Comparison of ENCODE assay signal across 21 mouse cellular contexts in genomic region chr16:46068000-46068399, GRCm38 (mm10). TPM values are rescaled to one million over a fixed set of nuclear protein-coding genes. Genes with fewer than 3 reads are reported as not detected.
"Had no signal": no experiment of that assay in that cellular context is flagged by ENCODE, and none has a peak within 500 bp of the region (broad histone marks: within the 10 kb centered on the region; RNA-seq: fewer than 3 reads in every experiment).

No protein-coding gene starts in this region.

- H3K27ac ChIP-seq: liver, embryonic 13.5 days; midbrain, embryonic 10.5 days; midbrain, embryonic 13.5 days; neural tube, embryonic 12.5 days; neural tube, embryonic 15.5 days had no signal

- H3K4me3 ChIP-seq: liver, embryonic 13.5 days; megakaryocyte, embryonic 14.5 days; midbrain, embryonic 10.5 days; midbrain, embryonic 13.5 days; neural tube, embryonic 12.5 days; neural tube, embryonic 15.5 days had no signal

- H3K9me3 ChIP-seq: liver, embryonic 13.5 days; megakaryocyte, embryonic 14.5 days; midbrain, embryonic 10.5 days; midbrain, embryonic 13.5 days; neural tube, embryonic 12.5 days; neural tube, embryonic 15.5 days had no signal

- ATAC-seq: intestine, embryonic 16.5 days; lung, postnatal 0 days; midbrain, embryonic 13.5 days; midbrain, embryonic 16.5 days had no signal

- H3K4me2 ChIP-seq: liver, embryonic 13.5 days; midbrain, embryonic 13.5 days; neural tube, embryonic 12.5 days; neural tube, embryonic 15.5 days had no signal

- H3K27me3 ChIP-seq: liver, embryonic 13.5 days; megakaryocyte, embryonic 14.5 days; midbrain, embryonic 13.5 days; neural tube, embryonic 12.5 days; neural tube, embryonic 15.5 days had no signal

- H3K9ac ChIP-seq: liver, embryonic 13.5 days; midbrain, embryonic 13.5 days; neural tube, embryonic 12.5 days; neural tube, embryonic 15.5 days had no signal

- H3K36me3 ChIP-seq: liver, embryonic 13.5 days; midbrain, embryonic 10.5 days; midbrain, embryonic 13.5 days; neural tube, embryonic 12.5 days; neural tube, embryonic 15.5 days had no signal

- H3K4me1 ChIP-seq: liver, embryonic 13.5 days; megakaryocyte, embryonic 14.5 days; midbrain, embryonic 10.5 days; midbrain, embryonic 13.5 days; neural tube, embryonic 12.5 days; neural tube, embryonic 15.5 days had no signal

- DNase-seq: kidney, adult 18-20 months; kidney, adult 9 months; kidney, postnatal 10 days; kidney, postnatal 36 days; liver, embryonic 13.5 days; lung, adult 2 months; lung, postnatal 36 days; thymus, adult 2 months; thymus, postnatal 14 days; thymus, postnatal 4 days had no signal

RNA-seq across cellular contexts. Expression of gene Cd96, which starts 52.1 kb away (rescaled TPM):
- total RNA-seq: left cerebral cortex, postnatal 25 days had no signal
- polyA plus RNA-seq: limb, embryonic 11.5 days; liver, adult 2 months; liver, embryonic 13.5 days; lung, postnatal 0 days; midbrain, embryonic 10.5 days; midbrain, embryonic 13.5 days; neural tube, embryonic 12.5 days had no signal
